Mouse (Mus musculus) mouse trophoblast stem cell (cell line): ENCODE data around the gene Nrp2.

Experiments
- in situ Hi-C, 2 experiments: fragments of 300-500 bp; cut with MseI, MboI; formaldehyde crosslinking; loops; 2 replicates in 1 of 2; 3 replicates in 1 of 2; pipeline ENCODE4 v1.15.1; 2025

The Nrp2 gene

GRCm38 (mm10) chr1:62704117-62704888 is 1.2 kb downstream of the Nrp2 start:
- in situ Hi-C loops, result loop anchor here (10.0 kb wide), 2 partner anchors 220 to 310 kb away; no protein-coding TSS in a partner anchor

GRCm38 (mm10) chr1:62704889-62705516 is 1.9 kb downstream of the Nrp2 start:
- in situ Hi-C loops, result loop anchor here (10.0 kb wide), 2 partner anchors 220 to 310 kb away; no protein-coding TSS in a partner anchor

- in situ Hi-C loops, result loop anchor here (10.0 kb wide), 2 partner anchors 219 to 311 kb away; no protein-coding TSS in a partner anchor
Measured at GRCm38 (mm10) chr1:62705517-62705981, 2.5 kb downstream of the Nrp2 start.

- in situ Hi-C loops, result loop anchor here (10.0 kb wide), 2 partner anchors 218 to 312 kb away; no protein-coding TSS in a partner anchor
Measured at GRCm38 (mm10) chr1:62706085-62707021, 3.3 kb downstream of the Nrp2 start.

- in situ Hi-C loops, result loop anchor here (10.0 kb wide), 2 partner anchors 217 to 313 kb away; no protein-coding TSS in a partner anchor
Measured at GRCm38 (mm10) chr1:62707101-62707912, 4.2 kb downstream of the Nrp2 start.

- in situ Hi-C loops, result loop anchor here (10.0 kb wide), 2 partner anchors 217 to 313 kb away; no protein-coding TSS in a partner anchor
Measured at GRCm38 (mm10) chr1:62707913-62708860, 5.1 kb downstream of the Nrp2 start.

- in situ Hi-C loops, result loop anchor here (10.0 kb wide), 2 partner anchors 215 to 315 kb away; no protein-coding TSS in a partner anchor
Measured at GRCm38 (mm10) chr1:62709770-62710335, 6.8 kb downstream of the Nrp2 start.

GRCm38 (mm10) chr1:62713021-62713676 is 10.1 kb downstream of the Nrp2 start:
- in situ Hi-C loops, result no loop called here

GRCm38 (mm10) chr1:62715004-62715403 is 11.9 kb downstream of the Nrp2 start:
- in situ Hi-C loops, result no loop called here

GRCm38 (mm10) chr1:62715692-62716091 is 12.6 kb downstream of the Nrp2 start:
- in situ Hi-C loops, result no loop called here

GRCm38 (mm10) chr1:62716836-62717478 is 13.9 kb downstream of the Nrp2 start:
- in situ Hi-C loops, result no loop called here

- in situ Hi-C loops, result no loop called here
Measured at GRCm38 (mm10) chr1:62717552-62718236, 14.6 kb downstream of the Nrp2 start.

- in situ Hi-C loops, result no loop called here
Measured at GRCm38 (mm10) chr1:62718237-62718571, 15.1 kb downstream of the Nrp2 start.

- in situ Hi-C loops, result no loop called here
Measured at GRCm38 (mm10) chr1:62718750-62719149, 15.7 kb downstream of the Nrp2 start.

GRCm38 (mm10) chr1:62719770-62720169 is 16.7 kb downstream of the Nrp2 start:
- in situ Hi-C loops, result no loop called here

GRCm38 (mm10) chr1:62720176-62720575 is 17.1 kb downstream of the Nrp2 start:
- in situ Hi-C loops, result no loop called here
